Mouse (Mus musculus): ENCODE results near the gene Olfr1423. TPM values are rescaled to one million over a fixed set of nuclear protein-coding genes. Genes with fewer than 3 reads are reported as not detected.

Gene Olfr1423
- polyA plus RNA-seq (2012; rRNA removed), result not detected in 2 replicates

GRCm38 (mm10) chr19:12041217-12041616 is at the start of gene Olfr1423:
Gene Olfr1423 (minus strand): TSS chr19:12041317.

GRCm38 (mm10) chr19:12077631-12078030 is 36.5 kb upstream of the Olfr1423 start, which contains the start of gene Olfr1425:
Gene Olfr1425 (minus strand): TSS chr19:12077731.

GRCm38 (mm10) chr19:12062582-12062981 is 21.5 kb upstream of the Olfr1423 start, which contains the start of gene Olfr1424:
Gene Olfr1424 (minus strand): TSS chr19:12062682.

Other genes with a start within 250 kb of the Olfr1423 start
- gene Stx3, start 221.9 kb downstream of the Olfr1423 start, polyA plus RNA-seq (2012; rRNA removed), result 7.2 and 10.5 TPM in 2 replicates
- gene Olfr1417, start 202.1 kb downstream of the Olfr1423 start, polyA plus RNA-seq (2012; rRNA removed), result not detected in 2 replicates
- not detected in 2 replicates for gene Olfr1418, start 180.3 kb downstream of the Olfr1423 start, polyA plus RNA-seq (2012; rRNA removed)
- not detected in 2 replicates for gene Olfr1419, start 166.2 kb downstream of the Olfr1423 start, polyA plus RNA-seq (2012; rRNA removed)
- gene Olfr1420, start 154.8 kb downstream of the Olfr1423 start, polyA plus RNA-seq (2012; rRNA removed), result not detected in 2 replicates
- gene Patl1, start 128.9 kb downstream of the Olfr1423 start, polyA plus RNA-seq (2012; rRNA removed), result 3.5 and 5.7 TPM in 2 replicates
- gene Osbp, start 75.4 kb downstream of the Olfr1423 start, polyA plus RNA-seq (2012; rRNA removed), result 3.5 and 5.6 TPM in 2 replicates
- gene Olfr1424, start 21.4 kb upstream of the Olfr1423 start, polyA plus RNA-seq (2012; rRNA removed), result not detected in 2 replicates
- gene Olfr1425, start 36.4 kb upstream of the Olfr1423 start, polyA plus RNA-seq (2012; rRNA removed), result not detected in 2 replicates
- not detected in 2 replicates for gene Olfr1426, start 50.7 kb upstream of the Olfr1423 start, polyA plus RNA-seq (2012; rRNA removed)
- gene Olfr1427, start 62.0 kb upstream of the Olfr1423 start, polyA plus RNA-seq (2012; rRNA removed), result not detected in 2 replicates
- not detected in 2 replicates for gene Olfr1428, start 74.6 kb upstream of the Olfr1423 start, polyA plus RNA-seq (2012; rRNA removed)
- not detected in 2 replicates for gene Olfr76, start 81.9 kb upstream of the Olfr1423 start, polyA plus RNA-seq (2012; rRNA removed)
- not detected in 2 replicates for gene Olfr1555-ps1, start 128.8 kb upstream of the Olfr1423 start, polyA plus RNA-seq (2012; rRNA removed)
- not detected in 2 replicates for gene Olfr1431, start 159.3 kb upstream of the Olfr1423 start, polyA plus RNA-seq (2012; rRNA removed)
- not detected in 2 replicates for gene Olfr1432, start 191.3 kb upstream of the Olfr1423 start, polyA plus RNA-seq (2012; rRNA removed)
- not detected in 2 replicates for gene Olfr262, start 200.3 kb upstream of the Olfr1423 start, polyA plus RNA-seq (2012; rRNA removed)
- not detected in 2 replicates for gene Olfr235, start 219.7 kb upstream of the Olfr1423 start, polyA plus RNA-seq (2012; rRNA removed)
- gene Olfr1434, start 238.5 kb upstream of the Olfr1423 start, polyA plus RNA-seq (2012; rRNA removed), result not detected in 2 replicates